Mouse (Mus musculus): ENCODE results near the gene Gm29666.

DNA sequence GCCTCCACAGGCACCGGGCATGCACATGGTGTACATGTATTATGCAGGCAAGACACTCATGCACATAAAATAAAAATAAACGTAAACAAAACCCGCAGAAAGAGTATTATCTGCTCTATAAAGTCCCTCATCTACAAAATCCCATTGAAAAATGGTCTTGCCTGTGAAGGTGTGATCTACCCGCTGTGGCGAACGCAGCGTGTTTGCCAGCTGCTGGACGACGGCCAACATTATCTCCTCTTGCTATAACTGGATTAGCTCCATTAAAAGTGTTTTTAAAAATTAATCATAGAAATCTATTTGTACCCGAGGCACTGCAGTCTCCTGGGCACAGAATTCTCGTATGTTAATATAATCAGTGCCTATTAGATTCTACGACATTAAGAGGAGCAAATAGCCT lies 31.8 kb downstream of the Gm29666 start:
- TF ChIP-seq CTCF (conservative IDR thresholded peaks at IDR 0.05; ENCODE audit: insufficient read depth, insufficient read length, low read depth, low read length) (no peak), POLR2A (IDR thresholded peaks at IDR 0.05; ENCODE audit: low read depth, low read length) (no peak)
